Mouse (Mus musculus): ENCODE results near the gene Pfn5.
"Not testable (repeated sequence)": the region's sequence is repeated elsewhere in the genome, so short reads cannot be mapped to it uniquely, and the experiment has no call there.

DNA sequence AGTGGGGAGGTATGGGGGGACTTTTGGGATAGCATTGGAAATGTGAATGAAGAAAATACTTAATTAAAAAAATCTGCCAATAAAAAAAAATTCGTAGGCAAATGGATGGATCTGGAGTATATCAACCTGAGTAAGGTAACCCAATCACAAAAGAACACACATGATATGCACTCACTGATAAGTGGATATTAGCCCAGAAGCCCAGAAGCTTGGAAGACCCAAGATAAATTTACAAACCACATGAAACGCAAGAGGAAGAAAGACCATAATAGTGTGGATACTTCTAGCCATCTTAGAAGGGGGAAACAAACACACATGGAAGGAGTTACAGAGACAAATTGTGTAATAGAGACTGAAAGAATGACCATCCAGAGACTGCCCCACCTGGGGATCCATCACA, 22.4 kb upstream of the Pfn5 start:
- TF ChIP-seq POLR2A (IDR thresholded peaks at IDR 0.05; ENCODE audit: low read depth, low read length); CTCF (IDR thresholded peaks at IDR 0.05; ENCODE audit: extremely low read depth, insufficient read depth, insufficient read length, insufficient replicate concordance): not testable (repeated sequence)

Data from spleen, adult 2 months (tissue).